Mouse (Mus musculus) intestine, embryonic 16.5 days (tissue): ENCODE measurements around the gene Arl15. TPM values are rescaled to one million over a fixed set of nuclear protein-coding genes. Genes with fewer than 3 reads are reported as not detected.
A peak's percentile ranks its signal among the peaks of the same experiment; 100 is the strongest.

ENCODE experiments used
- ATAC-seq: fragments of 200-750 bp; cut with Nextera tagmentation; 2 replicates; pipeline ENCODE4 v1.8.0; 2017; ENCODE audit warnings: moderate TSS enrichment, moderate library complexity
- H3K27ac ChIP-seq: fragments of 300-500 bp; sonication (generic); 2 replicates; pipeline ENCODE4 v1.5.1; 2014; ENCODE audit warnings: mild to moderate bottlenecking, low read length
- H3K27me3 ChIP-seq: fragments of 300-500 bp; sonication (generic); replicated peaks from 2 replicates; pipeline ENCODE4 v1.6.1; 2014; ENCODE audit warnings: low read length, control low read depth, mixed read lengths; ENCODE audit not compliant: control insufficient read depth, insufficient read depth
- H3K36me3 ChIP-seq: fragments of 300-500 bp; sonication (generic); 2 replicates; pipeline ENCODE4 v1.6.1; 2014; ENCODE audit warnings: low read length, control low read depth; ENCODE audit not compliant: control insufficient read depth, insufficient read depth
- H3K4me1 ChIP-seq: fragments of 300-500 bp; sonication (generic); 2 replicates; pipeline ENCODE4 v1.6.1; 2014; ENCODE audit warnings: low read length, control low read depth, mixed read lengths; ENCODE audit not compliant: control insufficient read depth, insufficient read depth
- H3K4me2 ChIP-seq: fragments of 300-500 bp; sonication (generic); 2 replicates; pipeline ENCODE4 v1.6.1; 2014; ENCODE audit warnings: low read depth, low read length, control low read depth
- H3K4me3 ChIP-seq: fragments of 300-500 bp; sonication (generic); 2 replicates; pipeline ENCODE4 v1.5.1; 2014; ENCODE audit warnings: mild to moderate bottlenecking, low read length
- H3K9ac ChIP-seq: fragments of 300-500 bp; sonication (generic); 2 replicates; pipeline ENCODE4 v1.6.1; 2014; ENCODE audit warnings: low read depth, low read length
- H3K9me3 ChIP-seq: fragments of 300-500 bp; sonication (generic); 2 replicates; pipeline ENCODE4 v1.6.1; 2016; ENCODE audit warnings: low read length, control low read depth; ENCODE audit not compliant: control insufficient read depth
- WGBS: fragments of 180-500 bp; shearing (Covaris S2); extraction: QIAGEN DNeasy Blood & Tissue Kit; methylation state at CpG from one replicate; pipeline ENCODE4 v1.1.7; 2014; 5-methylcytosine and 5-hydroxymethylcytosine counted together
- polyA plus RNA-seq: library from polyadenylated mRNA; unstranded; fragments of >200 nt; fragmentation: Nextera tagmentation; extraction: Ambion mirVana; gene quantifications from 2 replicates; pipeline ENCODE4 v1.2.1, GENCODE M21; 2015

Arl15 gene
- polyA plus RNA-seq, 1 experiment from 2014 or later, result 10.6 TPM

DNA sequence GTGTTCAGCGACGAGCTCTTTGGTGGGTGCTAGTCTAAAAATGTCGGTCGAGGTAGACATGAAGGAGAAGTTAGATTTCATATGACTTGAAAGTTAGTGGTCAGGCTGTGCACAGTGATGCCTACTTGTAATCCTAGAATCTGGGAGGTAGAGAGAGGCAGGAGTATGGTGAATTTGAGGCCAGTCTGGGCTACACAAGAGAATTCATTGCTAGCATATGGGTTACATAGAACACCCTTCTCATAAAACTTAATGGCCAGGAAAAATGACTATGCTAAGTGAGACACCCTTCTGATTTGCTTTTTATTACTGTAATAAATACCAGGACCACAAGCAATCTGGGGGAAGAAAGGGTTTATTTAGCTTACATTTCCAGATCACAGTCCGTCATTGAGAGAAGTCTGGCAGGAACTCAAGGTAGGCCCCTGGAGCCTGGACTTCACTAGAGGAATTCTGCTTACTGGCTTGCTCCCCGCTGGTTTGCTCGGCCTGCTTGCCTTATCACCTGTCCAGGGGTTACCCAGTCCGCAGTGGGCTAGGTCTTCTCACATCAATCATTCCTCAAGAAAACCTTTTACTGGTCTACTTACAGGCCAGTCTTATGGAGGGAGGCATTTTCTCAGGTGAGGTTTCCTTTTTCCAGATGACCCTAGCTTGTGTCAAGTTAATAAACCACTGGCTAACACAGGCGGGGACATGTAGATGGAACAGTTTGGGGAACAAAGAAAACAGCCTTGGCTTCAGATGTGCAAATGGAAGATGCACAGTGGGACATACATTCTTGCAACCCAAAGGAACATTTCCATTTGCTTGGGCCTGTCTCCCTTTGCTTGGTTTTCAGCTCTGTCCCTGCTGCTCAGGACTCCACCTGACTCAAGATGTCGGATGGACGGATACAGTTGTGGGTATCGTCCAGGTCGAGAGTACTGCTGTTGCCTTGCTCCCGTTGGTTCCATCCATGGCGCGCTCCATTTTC is 44.6 kb downstream of the Arl15 start:
- ATAC-seq, result no peak
- WGBS, result 93% methylated on average over 16 of the region's 16 CpGs
- Histone ChIP-seq H3K9ac (no peak overlapping the region), H3K9me3 (no peaks in the 10 kb centered on the region), H3K4me2 (no peak overlapping the region), H3K4me3 (no peak overlapping the region), H3K4me1 (no peaks in the 10 kb centered on the region), H3K27ac (no peak overlapping the region), H3K36me3 (no peaks in the 10 kb centered on the region), H3K27me3 (no peaks in the 10 kb centered on the region)

DNA sequence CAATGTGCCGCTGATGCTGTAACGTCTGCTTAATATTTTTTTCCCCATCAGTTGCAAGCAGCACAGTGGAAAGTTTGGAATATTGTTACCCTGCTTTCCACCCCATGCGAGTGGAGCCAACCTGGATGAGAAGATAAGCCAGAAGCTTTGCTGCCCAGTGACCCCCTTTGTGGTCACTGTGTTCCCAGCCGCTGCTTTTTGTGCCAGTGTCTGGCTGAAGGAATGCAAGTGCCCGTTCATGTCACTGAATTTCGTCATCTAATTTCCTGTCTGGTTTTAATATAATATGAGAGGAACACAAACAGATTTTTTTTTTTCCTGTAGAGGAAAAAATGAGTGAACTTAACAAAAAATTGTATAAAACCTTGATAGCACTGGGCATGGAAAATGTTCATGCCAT is 46.1 kb downstream of the Arl15 start:
- Histone ChIP-seq H3K9me3 (no peaks in the 10 kb centered on the region), H3K27me3 (no peaks in the 10 kb centered on the region), H3K9ac (no peak overlapping the region), H3K27ac (no peak overlapping the region), H3K4me1 (no peaks in the 10 kb centered on the region), H3K36me3 (no peaks in the 10 kb centered on the region), H3K4me2 (no peak overlapping the region), H3K4me3 (no peak overlapping the region)
- 80% methylated on average over 6 of the region's 6 CpGs for WGBS
- no peak for ATAC-seq

GRCm38 (mm10) chr13:113842411-113843309 is 48.4 kb downstream of the Arl15 start:
- no peaks in the 10 kb centered on the region for H3K27me3 ChIP-seq
- H3K4me3 ChIP-seq, result no peak overlapping the region
- no peak overlapping the region for H3K9ac ChIP-seq
- no peaks in the 10 kb centered on the region for H3K9me3 ChIP-seq
- no peak for ATAC-seq
- no peaks in the 10 kb centered on the region for H3K4me1 ChIP-seq
- WGBS, result 86% methylated on average over 14 of the region's 14 CpGs
- H3K4me2 ChIP-seq, result no peak overlapping the region
- no peak overlapping the region for H3K27ac ChIP-seq
- no peaks in the 10 kb centered on the region for H3K36me3 ChIP-seq

GRCm38 (mm10) chr13:113843310-113843649 is 49.0 kb downstream of the Arl15 start:
- peak; percentile 65 for ATAC-seq
- Histone ChIP-seq H3K27me3 (no peaks in the 10 kb centered on the region), H3K9me3 (no peaks in the 10 kb centered on the region), H3K4me1 (no peaks in the 10 kb centered on the region), H3K9ac (no peak overlapping the region), H3K27ac (no peak overlapping the region), H3K4me3 (no peak overlapping the region), H3K36me3 (no peaks in the 10 kb centered on the region), H3K4me2 (no peak overlapping the region)
- WGBS, result 69% methylated on average over 3 of the region's 3 CpGs

DNA sequence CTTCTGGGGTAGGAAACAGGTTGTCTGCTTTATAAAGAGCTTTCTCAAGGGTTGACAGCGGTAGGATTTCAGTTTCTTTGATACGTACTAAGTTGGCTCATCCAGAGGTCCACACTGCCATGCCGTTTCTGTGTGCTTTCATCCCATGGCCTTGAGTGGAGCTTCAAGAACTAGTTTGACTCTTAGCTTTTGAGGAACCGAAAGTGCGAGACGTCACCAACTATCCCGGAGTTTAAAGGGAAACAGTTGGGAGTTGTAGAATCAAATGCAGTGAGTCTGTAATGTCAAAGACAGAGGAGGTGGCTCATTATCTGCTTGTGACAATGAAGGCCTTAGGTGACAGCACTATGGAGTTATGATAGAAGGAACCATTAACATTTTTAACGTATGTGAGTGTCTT is 49.6 kb downstream of the Arl15 start:
- no peak overlapping the region for H3K4me2 ChIP-seq
- no peak overlapping the region for H3K27ac ChIP-seq
- H3K9me3 ChIP-seq, result no peaks in the 10 kb centered on the region
- H3K4me1 ChIP-seq, result no peaks in the 10 kb centered on the region
- 93% methylated on average over 8 of the region's 8 CpGs for WGBS
- no peak overlapping the region for H3K4me3 ChIP-seq
- H3K27me3 ChIP-seq, result no peaks in the 10 kb centered on the region
- no peak overlapping the region for H3K9ac ChIP-seq
- ATAC-seq, result no peak
- no peaks in the 10 kb centered on the region for H3K36me3 ChIP-seq

- Histone ChIP-seq H3K36me3 (no peaks in the 10 kb centered on the region), H3K4me1 (no peaks in the 10 kb centered on the region), H3K9ac (no peak overlapping the region), H3K27me3 (no peaks in the 10 kb centered on the region), H3K4me3 (no peak overlapping the region), H3K4me2 (no peak overlapping the region), H3K9me3 (no peaks in the 10 kb centered on the region), H3K27ac (no peak overlapping the region)
- ATAC-seq, result no peak
- 95% methylated on average over 4 of the region's 4 CpGs for WGBS
Measured at GRCm38 (mm10) chr13:113844717-113845116, 50.4 kb downstream of the Arl15 start.

DNA sequence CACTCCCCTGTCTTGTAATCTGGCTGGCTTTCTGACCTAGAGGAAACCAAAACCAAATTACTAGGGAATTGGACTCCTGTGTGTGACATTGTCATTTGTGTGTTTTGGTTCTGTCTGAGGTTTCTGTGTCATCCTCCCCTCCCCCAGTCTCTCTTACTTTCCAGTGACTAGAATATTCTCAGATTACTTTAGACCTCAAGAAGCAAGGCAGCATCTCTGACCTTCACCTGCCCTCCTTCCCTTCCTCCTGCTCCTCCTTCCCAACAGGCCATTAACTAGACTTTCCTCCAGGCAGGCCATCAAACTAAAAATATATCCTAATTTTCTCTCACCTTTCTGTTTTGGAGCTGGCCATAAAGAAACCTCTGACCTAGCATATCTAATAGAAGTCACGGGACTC is 50.9 kb downstream of the Arl15 start:
- H3K4me3 ChIP-seq, result no peak overlapping the region
- 70% methylated on average over 1 of the region's 1 CpGs for WGBS
- no peak for ATAC-seq
- no peaks in the 10 kb centered on the region for H3K27me3 ChIP-seq
- H3K27ac ChIP-seq, result no peak overlapping the region
- H3K36me3 ChIP-seq, result no peaks in the 10 kb centered on the region
- H3K9me3 ChIP-seq, result no peaks in the 10 kb centered on the region
- no peak overlapping the region for H3K4me2 ChIP-seq
- no peak overlapping the region for H3K9ac ChIP-seq
- no peaks in the 10 kb centered on the region for H3K4me1 ChIP-seq

- H3K4me1 ChIP-seq, result no peaks in the 10 kb centered on the region
- no peak overlapping the region for H3K4me3 ChIP-seq
- no peaks in the 10 kb centered on the region for H3K36me3 ChIP-seq
- H3K27ac ChIP-seq, result no peak overlapping the region
- H3K27me3 ChIP-seq, result no peaks in the 10 kb centered on the region
- H3K9ac ChIP-seq, result no peak overlapping the region
- H3K4me2 ChIP-seq, result no peak overlapping the region
- no peak for ATAC-seq
- 72% methylated on average over 10 of the region's 10 CpGs for WGBS
- no peaks in the 10 kb centered on the region for H3K9me3 ChIP-seq
Measured at GRCm38 (mm10) chr13:113846413-113846812, 52.1 kb downstream of the Arl15 start.

DNA sequence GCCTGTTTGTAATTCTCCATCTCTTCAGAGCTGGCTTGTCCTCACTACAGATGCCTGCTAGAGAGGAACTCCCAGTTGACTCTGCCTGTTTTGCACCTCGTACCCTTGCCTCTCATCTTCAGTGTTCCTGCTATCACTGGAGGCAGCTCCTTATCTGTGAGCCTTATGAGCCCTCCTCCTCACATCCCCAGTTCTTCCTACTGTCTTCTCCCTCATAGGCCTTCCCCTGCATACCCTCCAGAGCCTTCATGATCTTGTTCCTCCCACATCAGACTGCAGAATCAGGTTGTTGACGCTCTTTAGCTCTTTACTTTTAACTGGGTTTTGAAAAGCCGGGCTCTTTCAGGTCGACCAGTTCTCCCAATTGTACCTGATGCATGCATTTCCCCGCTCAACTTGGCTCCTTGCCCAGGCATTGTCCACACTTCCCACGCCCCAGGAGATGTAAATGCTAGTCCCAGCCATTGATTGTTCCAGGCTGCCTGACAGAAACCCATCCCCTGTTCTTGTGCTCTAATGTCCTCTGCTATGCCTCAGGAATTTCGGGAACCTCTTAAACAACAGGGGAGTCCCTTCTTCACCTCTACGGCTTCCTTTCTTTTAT is 56.2 kb downstream of the Arl15 start:
- Histone ChIP-seq H3K27me3 (no peaks in the 10 kb centered on the region), H3K9ac (no peak overlapping the region), H3K9me3 (no peaks in the 10 kb centered on the region), H3K36me3 (no peaks in the 10 kb centered on the region), H3K4me1 (no peaks in the 10 kb centered on the region), H3K27ac (no peak overlapping the region), H3K4me2 (no peak overlapping the region), H3K4me3 (no peak overlapping the region)
- 0 out of 2 replicates have a peak, but pooled peaks have one; percentile 28 for ATAC-seq
- WGBS, result 79% methylated on average over 8 of the region's 8 CpGs
